Mouse (Mus musculus): ENCODE measurements around the gene Olfr547. TPM values are rescaled to one million over a fixed set of nuclear protein-coding genes. Genes with fewer than 3 reads are reported as not detected.

Gene Olfr547
- polyA plus RNA-seq, 1 experiment from 2014 or later, result not detected

DNA sequence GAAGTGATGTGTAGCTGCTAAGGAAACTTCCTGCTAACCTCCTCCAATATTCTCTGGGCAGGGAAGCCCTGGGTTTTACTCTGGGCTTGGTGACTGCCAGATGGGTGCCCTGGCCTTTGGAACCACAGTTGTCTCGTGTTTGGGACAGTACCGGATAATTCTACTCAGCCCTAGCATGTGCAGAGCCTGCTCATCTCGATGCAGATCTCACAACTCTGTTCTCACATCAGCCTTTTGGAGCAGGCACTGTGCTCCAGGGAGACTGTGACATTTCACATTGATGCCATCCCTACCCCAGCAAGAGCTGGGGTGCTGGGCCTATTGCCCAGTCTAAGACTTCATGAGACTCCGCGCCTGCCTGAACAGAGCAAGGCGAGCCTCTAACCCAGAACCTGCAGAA lies 25.9 kb upstream of the Olfr547 start:
- Histone ChIP-seq H3K4me3 (ENCODE audit: low read length) (no peak overlapping the region), H3K27ac (ENCODE audit: low read length) (no peak overlapping the region), H3K36me3 (ENCODE audit: control insufficient read depth, insufficient read depth) (no peaks in the 10 kb centered on the region), H3K27me3 (ENCODE audit: control insufficient read depth, insufficient read depth, low read length) (peaks cover 7% of the 10 kb centered on the region), H3K4me1 (ENCODE audit: control insufficient read depth, insufficient read depth, low read length) (no peaks in the 10 kb centered on the region), H3K9ac (ENCODE audit: low read length) (no peak overlapping the region), H3K4me2 (ENCODE audit: low read depth, low read length) (no peak overlapping the region), H3K9me3 (replicated peaks; ENCODE audit: control insufficient read depth, low read length) (no peaks in the 10 kb centered on the region)
- ATAC-seq (replicated peaks; ENCODE audit: extremely low read depth, insufficient read depth, low FRiP score), result no peak
- WGBS, result 76% methylated on average over 6 of the region's 6 CpGs

GRCm38 (mm10) chr7:102509726-102510125 lies 24.8 kb upstream of the Olfr547 start:
- Histone ChIP-seq H3K9me3 (replicated peaks; ENCODE audit: control insufficient read depth, low read length) (no peaks in the 10 kb centered on the region), H3K4me3 (ENCODE audit: low read length) (no peak overlapping the region), H3K4me2 (ENCODE audit: low read depth, low read length) (no peak overlapping the region), H3K27me3 (ENCODE audit: control insufficient read depth, insufficient read depth, low read length) (peaks cover 14% of the 10 kb centered on the region), H3K27ac (ENCODE audit: low read length) (no peak overlapping the region), H3K36me3 (ENCODE audit: control insufficient read depth, insufficient read depth) (no peaks in the 10 kb centered on the region), H3K4me1 (ENCODE audit: control insufficient read depth, insufficient read depth, low read length) (no peaks in the 10 kb centered on the region), H3K9ac (ENCODE audit: low read length) (no peak overlapping the region)
- ATAC-seq (replicated peaks; ENCODE audit: extremely low read depth, insufficient read depth, low FRiP score), result no peak
- 87% methylated on average over 7 of the region's 7 CpGs for WGBS

DNA sequence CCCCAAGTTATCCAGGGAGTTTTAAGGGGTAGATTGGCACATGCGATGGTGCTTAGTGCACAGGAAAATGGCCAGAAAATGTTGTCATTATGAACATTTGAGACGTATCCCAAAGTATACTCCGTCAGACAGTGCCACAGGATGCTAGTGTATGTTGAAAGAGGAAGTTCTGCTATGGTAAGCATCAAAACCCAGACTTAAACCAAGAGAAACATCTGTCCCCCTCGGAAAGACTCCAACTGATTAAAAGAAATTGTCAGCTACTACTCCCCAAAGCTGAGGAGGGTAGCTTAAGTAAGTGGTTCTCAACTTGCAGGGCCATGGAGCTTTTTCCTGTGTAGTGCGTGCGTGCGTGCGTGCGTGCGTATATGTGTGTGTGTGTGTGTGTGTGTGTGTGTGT lies 22.6 kb upstream of the Olfr547 start:
- WGBS, result 88% methylated on average over 10 of the region's 10 CpGs
- Histone ChIP-seq H3K27ac (ENCODE audit: low read length) (no peak overlapping the region), H3K4me2 (ENCODE audit: low read depth, low read length) (no peak overlapping the region), H3K4me1 (ENCODE audit: control insufficient read depth, insufficient read depth, low read length) (peaks cover 8% of the 10 kb centered on the region), H3K27me3 (ENCODE audit: control insufficient read depth, insufficient read depth, low read length) (peaks cover 17% of the 10 kb centered on the region), H3K9me3 (replicated peaks; ENCODE audit: control insufficient read depth, low read length) (no peaks in the 10 kb centered on the region), H3K9ac (ENCODE audit: low read length) (no peak overlapping the region), H3K4me3 (ENCODE audit: low read length) (no peak overlapping the region), H3K36me3 (ENCODE audit: control insufficient read depth, insufficient read depth) (no peaks in the 10 kb centered on the region)
- ATAC-seq (replicated peaks; ENCODE audit: extremely low read depth, insufficient read depth, low FRiP score), result no peak

DNA sequence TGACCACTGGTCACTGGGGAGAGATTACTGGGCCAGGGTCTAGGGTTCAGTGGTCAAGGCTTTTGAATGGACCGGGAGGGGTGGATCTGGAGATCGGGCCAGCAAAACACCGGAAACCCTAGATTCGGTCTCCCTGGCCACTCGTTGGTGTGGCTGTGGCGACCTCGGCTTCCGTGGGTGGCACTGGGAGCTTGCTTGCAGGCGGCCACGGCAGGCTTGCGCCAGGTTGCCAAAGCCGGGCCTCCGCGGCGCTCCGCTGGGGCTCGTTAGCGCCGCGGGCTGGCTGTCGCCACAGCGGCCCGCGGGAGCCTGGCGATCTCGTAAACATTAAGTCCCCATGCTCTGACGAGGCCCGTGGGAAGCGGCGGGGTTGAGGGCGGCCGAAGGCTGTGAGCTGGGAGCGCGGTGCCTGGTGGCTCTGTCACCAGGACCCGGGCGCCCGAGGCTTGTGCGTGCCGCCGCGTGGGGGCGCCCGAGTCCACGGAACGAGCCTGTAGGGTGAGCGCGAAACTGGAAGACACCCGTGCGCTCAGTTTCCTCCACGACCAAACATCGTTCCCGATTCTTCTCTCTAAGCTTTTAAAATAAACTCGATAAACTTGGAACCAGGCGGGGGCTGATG lies 21.6 kb upstream of the Olfr547 start:
- no peak overlapping the region for H3K27ac ChIP-seq (ENCODE audit: low read length)
- peak overlapping the region; percentile 97 for H3K4me2 ChIP-seq (ENCODE audit: low read depth, low read length)
- H3K36me3 ChIP-seq (ENCODE audit: control insufficient read depth, insufficient read depth), result no peaks in the 10 kb centered on the region
- peaks cover 8% of the 10 kb centered on the region for H3K4me1 ChIP-seq (ENCODE audit: control insufficient read depth, insufficient read depth, low read length)
- peak; percentile 88 for ATAC-seq (replicated peaks; ENCODE audit: extremely low read depth, insufficient read depth, low FRiP score)
- peak overlapping the region; percentile 79 for H3K9ac ChIP-seq (ENCODE audit: low read length)
- H3K9me3 ChIP-seq (replicated peaks; ENCODE audit: control insufficient read depth, low read length), result no peaks in the 10 kb centered on the region
- H3K4me3 ChIP-seq (ENCODE audit: low read length), result peak overlapping the region; percentile 62
- H3K27me3 ChIP-seq (ENCODE audit: control insufficient read depth, insufficient read depth, low read length), result peaks cover 17% of the 10 kb centered on the region
- under 1% methylated on average over 54 of the region's 54 CpGs for WGBS

- WGBS, result 48% methylated on average over 4 of the region's 4 CpGs
- H3K27ac ChIP-seq (ENCODE audit: low read length), result no peak overlapping the region
- no peak overlapping the region for H3K9ac ChIP-seq (ENCODE audit: low read length)
- H3K27me3 ChIP-seq (ENCODE audit: control insufficient read depth, insufficient read depth, low read length), result peaks cover 17% of the 10 kb centered on the region
- H3K4me3 ChIP-seq (ENCODE audit: low read length), result no peak overlapping the region
- no peaks in the 10 kb centered on the region for H3K9me3 ChIP-seq (replicated peaks; ENCODE audit: control insufficient read depth, low read length)
- ATAC-seq (replicated peaks; ENCODE audit: extremely low read depth, insufficient read depth, low FRiP score), result no peak
- H3K4me2 ChIP-seq (ENCODE audit: low read depth, low read length), result no peak overlapping the region
- peaks cover 8% of the 10 kb centered on the region for H3K4me1 ChIP-seq (ENCODE audit: control insufficient read depth, insufficient read depth, low read length)
- H3K36me3 ChIP-seq (ENCODE audit: control insufficient read depth, insufficient read depth), result no peaks in the 10 kb centered on the region
Observed at GRCm38 (mm10) chr7:102514144-102514543, 20.4 kb upstream of the Olfr547 start.

DNA sequence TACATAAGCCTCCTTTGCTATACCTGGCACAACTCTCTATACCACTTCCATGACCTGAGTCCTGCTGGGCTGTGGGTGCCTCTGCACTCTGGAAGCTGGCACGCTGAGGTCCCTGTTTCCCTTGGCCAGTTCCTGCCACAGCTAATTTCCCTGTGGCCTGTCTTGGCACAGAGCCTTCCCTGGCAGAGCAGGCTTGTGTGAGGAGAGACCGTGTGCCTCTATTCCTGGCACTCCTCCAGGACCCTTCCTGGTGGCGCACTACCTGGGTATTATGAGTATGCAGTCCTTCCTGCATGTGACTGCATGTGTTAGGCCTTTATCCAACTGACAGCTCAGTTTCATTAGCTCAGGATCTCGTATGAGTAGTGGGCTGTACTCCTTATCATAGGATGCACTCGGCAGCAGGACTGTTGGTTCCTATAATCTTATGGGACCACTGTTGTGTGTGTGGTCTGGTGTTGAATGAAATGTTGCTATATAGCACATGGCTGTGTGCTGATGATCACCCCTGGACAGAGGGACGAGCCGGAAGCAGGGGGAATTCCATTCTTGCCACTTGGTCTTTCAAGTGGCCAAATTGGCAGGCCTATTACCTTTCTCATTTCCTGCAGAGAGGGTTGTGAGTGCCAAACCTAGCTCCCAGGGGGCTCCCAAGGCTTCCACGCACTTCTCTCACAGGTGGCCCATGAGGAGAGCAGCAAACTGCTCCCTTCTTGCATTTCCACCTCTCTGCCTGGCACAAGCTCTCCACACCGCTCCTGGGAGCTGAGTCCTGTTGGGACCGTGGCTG lies 18.1 kb upstream of the Olfr547 start:
- WGBS, result 40% methylated on average over 10 of the region's 10 CpGs
- Histone ChIP-seq H3K27ac (ENCODE audit: low read length) (no peak overlapping the region), H3K9me3 (replicated peaks; ENCODE audit: control insufficient read depth, low read length) (no peaks in the 10 kb centered on the region), H3K4me2 (ENCODE audit: low read depth, low read length) (no peak overlapping the region), H3K27me3 (ENCODE audit: control insufficient read depth, insufficient read depth, low read length) (peaks cover 17% of the 10 kb centered on the region), H3K4me3 (ENCODE audit: low read length) (no peak overlapping the region), H3K4me1 (ENCODE audit: control insufficient read depth, insufficient read depth, low read length) (peaks cover 8% of the 10 kb centered on the region), H3K36me3 (ENCODE audit: control insufficient read depth, insufficient read depth) (no peaks in the 10 kb centered on the region), H3K9ac (ENCODE audit: low read length) (no peak overlapping the region)
- ATAC-seq (replicated peaks; ENCODE audit: extremely low read depth, insufficient read depth, low FRiP score), result no peak

GRCm38 (mm10) chr7:102517051-102517335 lies 17.6 kb upstream of the Olfr547 start:
- 67% methylated on average over 2 of the region's 2 CpGs for WGBS
- peaks cover 8% of the 10 kb centered on the region for H3K4me1 ChIP-seq (ENCODE audit: control insufficient read depth, insufficient read depth, low read length)
- H3K9ac ChIP-seq (ENCODE audit: low read length), result no peak overlapping the region
- H3K9me3 ChIP-seq (replicated peaks; ENCODE audit: control insufficient read depth, low read length), result no peaks in the 10 kb centered on the region
- H3K36me3 ChIP-seq (ENCODE audit: control insufficient read depth, insufficient read depth), result no peaks in the 10 kb centered on the region
- ATAC-seq (replicated peaks; ENCODE audit: extremely low read depth, insufficient read depth, low FRiP score), result no peak
- H3K27me3 ChIP-seq (ENCODE audit: control insufficient read depth, insufficient read depth, low read length), result peaks cover 15% of the 10 kb centered on the region
- no peak overlapping the region for H3K4me2 ChIP-seq (ENCODE audit: low read depth, low read length)
- no peak overlapping the region for H3K27ac ChIP-seq (ENCODE audit: low read length)
- H3K4me3 ChIP-seq (ENCODE audit: low read length), result no peak overlapping the region

GRCm38 (mm10) chr7:102529052-102529451 lies 5.5 kb upstream of the Olfr547 start:
- Histone ChIP-seq H3K9me3 (replicated peaks; ENCODE audit: control insufficient read depth, low read length) (no peaks in the 10 kb centered on the region), H3K27ac (ENCODE audit: low read length) (no peak overlapping the region), H3K36me3 (ENCODE audit: control insufficient read depth, insufficient read depth) (no peaks in the 10 kb centered on the region), H3K9ac (ENCODE audit: low read length) (no peak overlapping the region), H3K4me3 (ENCODE audit: low read length) (no peak overlapping the region), H3K4me2 (ENCODE audit: low read depth, low read length) (no peak overlapping the region), H3K27me3 (ENCODE audit: control insufficient read depth, insufficient read depth, low read length) (no peaks in the 10 kb centered on the region), H3K4me1 (ENCODE audit: control insufficient read depth, insufficient read depth, low read length) (no peaks in the 10 kb centered on the region)
- no peak for ATAC-seq (replicated peaks; ENCODE audit: extremely low read depth, insufficient read depth, low FRiP score)
- 79% methylated on average over 1 of the region's 1 CpGs for WGBS

DNA sequence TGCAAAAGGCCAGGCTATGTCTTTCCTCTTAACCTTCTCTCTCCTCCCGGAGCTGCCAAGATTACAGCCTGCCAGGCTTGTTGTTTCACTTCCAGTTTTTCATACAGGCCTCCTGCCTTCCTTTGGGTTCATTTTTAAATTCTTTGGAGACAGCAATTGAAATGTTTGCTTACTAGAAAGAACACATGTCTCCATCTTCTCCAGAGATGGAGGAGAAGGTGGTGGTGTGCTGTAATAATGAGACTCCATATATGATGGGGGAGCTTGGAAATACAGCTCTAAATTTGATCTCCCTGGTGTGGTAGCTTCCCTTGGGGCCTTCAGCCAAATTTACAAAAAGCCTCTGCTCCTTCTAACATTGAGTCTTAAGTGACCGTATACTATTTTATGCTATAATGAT lies 6.0 kb downstream of the Olfr547 start, which contains the start of gene Olfr548-ps1:
Gene Olfr548-ps1 (plus strand): TSS at position 301 of the 400 bp plus-strand sequence.
- H3K9me3 ChIP-seq (replicated peaks; ENCODE audit: control insufficient read depth, low read length), result no peaks in the 10 kb centered on the region
- H3K36me3 ChIP-seq (ENCODE audit: control insufficient read depth, insufficient read depth), result no peaks in the 10 kb centered on the region
- H3K9ac ChIP-seq (ENCODE audit: low read length), result no peak within 1 kb of the TSS
- H3K4me1 ChIP-seq (ENCODE audit: control insufficient read depth, insufficient read depth, low read length), result no peaks in the 10 kb centered on the region
- H3K27me3 ChIP-seq (ENCODE audit: control insufficient read depth, insufficient read depth, low read length), result no peaks in the 10 kb centered on the region
- H3K4me3 ChIP-seq (ENCODE audit: low read length), result no peak within 1 kb of the TSS
- no peak for ATAC-seq (replicated peaks; ENCODE audit: extremely low read depth, insufficient read depth, low FRiP score)
- WGBS, result 79% methylated on average over 2 of the region's 2 CpGs
- H3K27ac ChIP-seq (ENCODE audit: low read length), result no peak within 1 kb of the TSS
- H3K4me2 ChIP-seq (ENCODE audit: low read depth, low read length), result no peak within 1 kb of the TSS

All from heart, embryonic 16.5 days (tissue).